Mouse (Mus musculus): ENCODE measurements at regions not wholly inside any gene's neighbourhood (a gene's known extent, or its start where the extent isn't known, plus 50 kb on each side); places are given as distances from the start of the nearest gene placed in this dataset.

GRCm38 (mm10) chr10:92075469-92075868, 646.8 kb downstream of the Nedd1 start:
- DNase-seq, result no peak

GRCm38 (mm10) chr10:92074698-92075394, 647.4 kb downstream of the Nedd1 start:
- DNase-seq, result no peak

GRCm38 (mm10) chr10:92073873-92074390, 648.3 kb downstream of the Nedd1 start:
- no peak for DNase-seq

GRCm38 (mm10) chr10:92044783-92045182, 677.4 kb downstream of the Nedd1 start:
- no peak for DNase-seq

GRCm38 (mm10) chr10:92036176-92036575, 686.0 kb downstream of the Nedd1 start:
- DNase-seq, result no peak

GRCm38 (mm10) chr10:92030221-92030620, 692.0 kb downstream of the Nedd1 start:
- DNase-seq, result no peak

GRCm38 (mm10) chr10:92024203-92024602, 698.0 kb downstream of the Nedd1 start:
- no peak for DNase-seq

- no peak for DNase-seq
Measured at GRCm38 (mm10) chr10:92021036-92021435, 701.2 kb downstream of the Nedd1 start.

GRCm38 (mm10) chr10:92009551-92009950, 712.7 kb downstream of the Nedd1 start:
- DNase-seq, result no peak

GRCm38 (mm10) chr10:92007891-92008290, 714.3 kb downstream of the Nedd1 start:
- peak in 1 of 2 experiments; percentile 36 for DNase-seq

GRCm38 (mm10) chr10:92006467-92006866, 715.8 kb downstream of the Nedd1 start:
- peak; percentile 38 to 41 for DNase-seq

- no peak for DNase-seq
Measured at GRCm38 (mm10) chr10:91991040-91991439, 731.2 kb downstream of the Nedd1 start.

- DNase-seq, result peak in 1 of 2 experiments; percentile 28
Measured at GRCm38 (mm10) chr10:91988364-91988763, 733.9 kb downstream of the Nedd1 start.

GRCm38 (mm10) chr10:91979841-91980240, 742.4 kb downstream of the Nedd1 start:
- DNase-seq, result peak; percentile 2 to 43

GRCm38 (mm10) chr10:91971951-91972350, 750.3 kb downstream of the Nedd1 start:
- no peak for DNase-seq

GRCm38 (mm10) chr10:91967570-91968310, 754.5 kb downstream of the Nedd1 start:
- DNase-seq, result no peak

GRCm38 (mm10) chr10:91959734-91960492, 762.3 kb downstream of the Nedd1 start:
- DNase-seq, result no peak

GRCm38 (mm10) chr10:91953078-91953477, 769.1 kb downstream of the Nedd1 start:
- peak in 1 of 2 experiments; percentile 26 for DNase-seq

- DNase-seq, result no peak
Measured at GRCm38 (mm10) chr10:91923626-91924025, 742.5 kb upstream of the Tmpo start.

- DNase-seq, result no peak
Measured at GRCm38 (mm10) chr10:91889864-91890263, 708.7 kb upstream of the Tmpo start.

- DNase-seq, result no peak
Measured at GRCm38 (mm10) chr10:91888537-91888936, 707.4 kb upstream of the Tmpo start.

- DNase-seq, result peak in 1 of 2 experiments; percentile 32
Measured at GRCm38 (mm10) chr10:91883155-91883554, 702.0 kb upstream of the Tmpo start.

- DNase-seq, result no peak
Measured at GRCm38 (mm10) chr10:91882481-91882880, 701.4 kb upstream of the Tmpo start.
